Mouse (Mus musculus) kidney, adult 2 months (tissue): ENCODE results near the gene Basp1.

ENCODE experiments used
- CTCF ChIP-seq: fragments of 200-500 bp; conservative IDR thresholded peaks from 2 replicates; pipeline ENCODE4 v1.5.1; 2011; ENCODE audit warnings: low read depth, mild to moderate bottlenecking, control low read depth, low read length, moderate library complexity, mixed read lengths; ENCODE audit not compliant: insufficient read depth, insufficient read length
- POLR2A ChIP-seq: fragments of 200-500 bp; IDR thresholded peaks from one replicate; pipeline ENCODE4 v1.6.1; 2011; ENCODE audit warnings: low read depth, low read length, control low read depth

DNA sequence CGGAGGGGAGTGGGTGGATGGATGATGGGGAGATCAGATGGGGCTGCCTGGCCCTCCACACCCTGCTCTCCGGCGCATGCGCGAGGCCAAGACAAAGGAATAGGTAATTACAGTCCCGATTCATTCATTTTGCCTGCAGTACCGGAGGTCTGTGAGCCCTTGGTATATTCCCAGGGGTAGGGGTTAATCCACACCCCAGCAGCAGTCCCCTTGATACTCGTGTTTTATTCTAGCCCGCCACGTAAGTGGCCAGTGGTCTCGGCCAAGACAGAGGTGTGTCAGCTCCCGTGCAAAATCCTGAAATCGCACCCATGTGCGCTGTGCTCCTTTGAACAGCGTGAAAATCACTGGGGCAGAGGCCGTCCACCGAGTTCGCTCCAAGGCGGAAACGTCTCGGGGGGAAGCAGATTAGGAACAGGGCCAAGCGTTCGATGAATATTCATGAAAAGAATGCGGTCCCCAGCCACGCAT lies 1.4 kb downstream of the Basp1 start:
- TF ChIP-seq CTCF (no peak), POLR2A (no peak)
